Mouse (Mus musculus): ENCODE measurements around the gene Cdk5rap1. TPM values are rescaled to one million over a fixed set of nuclear protein-coding genes. Genes with fewer than 3 reads are reported as not detected.

Cdk5rap1 gene
- polyA plus RNA-seq, 1 experiment from 2014 or later: 16.6 TPM

DNA sequence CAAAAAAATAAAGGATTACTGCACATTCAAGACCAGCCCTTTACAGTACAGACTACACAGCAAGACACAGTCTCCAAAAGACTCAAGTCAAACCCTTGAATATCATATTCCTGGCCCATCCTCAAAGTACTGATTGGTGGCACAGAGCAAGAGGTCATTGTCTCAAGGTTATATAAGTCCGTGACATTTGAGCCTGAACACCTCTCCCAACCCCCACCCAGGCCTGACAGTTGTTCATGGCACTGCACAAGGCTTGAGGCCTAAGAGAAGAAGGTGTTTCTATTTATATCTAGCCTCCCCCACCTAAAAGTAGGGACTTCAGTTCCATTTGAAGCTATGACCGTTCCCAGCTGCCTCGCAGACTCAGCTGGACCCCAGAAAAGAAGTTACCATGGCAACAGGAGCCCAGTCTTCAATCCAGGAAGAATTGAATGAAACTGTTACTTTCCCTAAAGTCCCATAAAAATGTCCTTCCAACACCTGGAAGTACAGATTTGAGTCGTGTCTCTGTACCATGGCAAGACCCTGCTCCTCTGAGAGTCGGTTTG is 32.7 kb upstream of the Cdk5rap1 start:
- Histone ChIP-seq H3K27me3 (replicated peaks) (peaks cover 53% of the 10 kb centered on the region), H3K9me3 (replicated peaks) (no peaks in the 10 kb centered on the region), H3K4me1 (peaks cover 18% of the 10 kb centered on the region), H3K36me3 (no peaks in the 10 kb centered on the region), H3K4me2 (no peak overlapping the region), H3K9ac (no peak overlapping the region), H3K4me3 (no peak overlapping the region), H3K27ac (no peak overlapping the region)
- 65% methylated on average over 5 of the region's 5 CpGs for WGBS (ENCODE audit: insufficient replicate concordance)
- ATAC-seq: no peak

DNA sequence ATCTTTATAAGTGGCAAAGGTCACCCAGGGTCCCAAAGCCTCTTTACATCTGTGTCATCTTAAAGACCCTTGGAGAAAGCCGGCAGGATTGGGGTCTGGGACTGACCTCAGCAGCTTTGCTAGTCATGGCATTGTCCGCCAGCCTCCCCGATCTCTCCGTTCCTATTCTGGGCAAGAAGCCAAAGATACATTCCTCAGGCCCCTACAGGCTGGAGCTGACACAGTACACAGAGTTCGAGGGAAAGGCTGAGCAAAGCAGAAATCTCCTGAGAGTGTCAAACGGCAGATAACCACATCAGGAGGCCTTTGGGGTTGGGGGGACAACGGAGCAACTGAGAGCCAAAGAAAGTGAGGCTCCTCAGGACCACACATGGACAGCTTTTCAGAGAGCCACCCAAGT is 30.0 kb upstream of the Cdk5rap1 start:
- Histone ChIP-seq H3K9ac (no peak overlapping the region), H3K4me3 (no peak overlapping the region)

DNA sequence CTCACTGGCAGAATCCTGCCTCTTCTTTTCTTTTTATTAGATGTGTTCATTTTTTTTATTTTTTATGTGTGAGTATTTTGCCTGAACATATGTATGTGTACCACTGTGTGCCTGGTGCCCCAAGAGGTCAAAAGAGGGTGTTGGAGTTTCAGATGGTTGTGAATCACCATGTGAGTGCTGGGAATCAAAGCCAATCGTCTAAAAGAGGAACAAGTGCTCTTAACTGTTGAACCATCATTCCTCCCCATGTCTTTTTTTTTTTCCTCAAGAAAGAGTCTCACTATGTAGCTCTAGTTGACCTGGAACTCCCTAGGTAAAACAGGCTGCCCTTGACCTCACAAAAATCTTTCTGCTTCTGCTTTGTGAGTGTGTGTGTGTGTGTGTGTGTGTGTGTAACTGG is 29.2 kb upstream of the Cdk5rap1 start:
- peaks cover 23% of the 10 kb centered on the region for H3K27me3 ChIP-seq (replicated peaks)
- H3K36me3 ChIP-seq: no peaks in the 10 kb centered on the region
- no peak for ATAC-seq
- H3K9ac ChIP-seq: no peak overlapping the region
- no peak overlapping the region for H3K4me3 ChIP-seq
- no peaks in the 10 kb centered on the region for H3K9me3 ChIP-seq (replicated peaks)
- H3K4me1 ChIP-seq: peaks cover 4% of the 10 kb centered on the region; the same call in 1 of the 2 replicates
- 7% methylated on average over 1 of the region's 1 CpGs for WGBS (ENCODE audit: insufficient replicate concordance)
- H3K4me2 ChIP-seq: no peak overlapping the region
- no peak overlapping the region for H3K27ac ChIP-seq

More for the DNA sequence above, 30.0 kb upstream of the Cdk5rap1 start:
- 48% methylated on average over 7 of the region's 7 CpGs for WGBS (ENCODE audit: insufficient replicate concordance)
- no peak overlapping the region for H3K27ac ChIP-seq
- peaks cover 12% of the 10 kb centered on the region for H3K4me1 ChIP-seq
- peaks cover 31% of the 10 kb centered on the region for H3K27me3 ChIP-seq (replicated peaks)
- no peaks in the 10 kb centered on the region for H3K9me3 ChIP-seq (replicated peaks)
- H3K4me2 ChIP-seq: no peak overlapping the region
- ATAC-seq: 0 out of 2 replicates have a peak, but pooled peaks have one; percentile 36
- no peaks in the 10 kb centered on the region for H3K36me3 ChIP-seq

DNA sequence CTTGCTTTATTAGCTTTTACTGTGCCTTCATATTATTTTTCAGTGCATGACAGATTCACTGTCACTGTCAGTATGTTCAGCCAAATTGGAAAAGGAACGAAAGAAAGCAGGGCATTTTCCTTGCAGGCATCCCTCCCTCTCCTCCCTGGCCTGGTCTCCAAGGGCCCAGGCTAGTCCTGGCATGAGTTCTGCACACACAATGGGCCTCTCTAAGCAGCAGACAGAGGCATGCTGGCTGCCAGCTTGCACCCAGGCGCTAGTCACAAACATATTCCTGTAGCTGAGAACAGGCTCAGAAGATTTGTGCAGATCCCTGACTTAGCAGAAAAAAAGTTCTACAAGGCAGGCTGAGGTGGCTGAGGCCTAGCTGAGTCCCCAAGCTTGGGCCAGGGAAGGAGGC is 26.5 kb upstream of the Cdk5rap1 start:
- no peak for ATAC-seq
- Histone ChIP-seq H3K4me2 (no peak overlapping the region), H3K36me3 (no peaks in the 10 kb centered on the region), H3K27me3 (replicated peaks) (0 out of 2 replicates have a peak, but pooled peaks cover 6% of the 10 kb centered on the region), H3K4me1 (0 out of 2 replicates have a peak, but pooled peaks cover 3% of the 10 kb centered on the region), H3K27ac (no peak overlapping the region), H3K9ac (no peak overlapping the region), H3K9me3 (replicated peaks) (no peaks in the 10 kb centered on the region), H3K4me3 (no peak overlapping the region)
- 76% methylated on average over 2 of the region's 2 CpGs for WGBS (ENCODE audit: insufficient replicate concordance)

DNA sequence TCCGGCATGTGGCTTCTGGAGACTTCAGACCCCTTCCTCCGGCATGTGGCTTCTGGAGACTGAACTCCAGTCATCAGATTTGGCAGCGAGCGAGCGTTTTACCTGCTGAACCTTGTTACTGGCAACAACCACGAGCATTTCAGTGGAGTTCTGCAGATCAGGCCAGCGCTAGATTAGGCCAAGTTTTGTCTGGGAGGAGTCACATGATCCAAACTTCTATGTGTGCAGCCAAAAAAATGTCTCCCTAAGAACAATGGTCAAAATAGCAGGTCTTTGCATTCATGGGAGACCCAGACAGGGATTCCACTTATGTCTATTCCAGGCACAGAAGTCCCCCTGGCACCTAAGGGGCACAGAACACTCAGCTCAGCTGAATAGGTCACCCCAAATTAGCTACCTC is 25.5 kb upstream of the Cdk5rap1 start:
- Histone ChIP-seq H3K27ac (no peak overlapping the region), H3K4me3 (no peak overlapping the region), H3K27me3 (replicated peaks) (no peaks in the 10 kb centered on the region), H3K9me3 (replicated peaks) (no peaks in the 10 kb centered on the region), H3K9ac (no peak overlapping the region), H3K36me3 (no peaks in the 10 kb centered on the region), H3K4me2 (no peak overlapping the region), H3K4me1 (no peaks in the 10 kb centered on the region)
- WGBS (ENCODE audit: insufficient replicate concordance): 62% methylated on average over 7 of the region's 7 CpGs
- ATAC-seq: no peak

DNA sequence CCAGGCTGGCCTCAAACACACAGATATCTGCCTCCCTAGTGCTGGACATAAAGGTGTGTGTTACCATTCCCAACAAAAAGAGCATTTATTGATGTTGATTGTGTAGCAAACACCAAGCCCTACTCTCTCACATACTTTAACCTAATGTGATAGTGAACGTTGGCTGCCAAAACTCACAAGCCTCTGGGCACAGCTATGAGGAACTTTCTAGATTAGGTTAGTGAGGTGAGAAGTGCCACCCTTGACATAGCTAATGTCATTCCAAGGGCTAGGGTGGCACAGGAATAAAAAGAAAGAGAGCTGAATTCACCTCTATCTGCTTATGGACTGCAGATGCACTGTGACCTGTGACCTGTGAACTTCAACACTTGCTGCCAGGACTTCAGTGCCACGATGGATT is 23.7 kb upstream of the Cdk5rap1 start:
- Histone ChIP-seq H3K9me3 (replicated peaks) (no peaks in the 10 kb centered on the region), H3K27ac (no peak overlapping the region), H3K4me2 (no peak overlapping the region), H3K27me3 (replicated peaks) (no peaks in the 10 kb centered on the region), H3K4me3 (no peak overlapping the region), H3K36me3 (no peaks in the 10 kb centered on the region), H3K9ac (no peak overlapping the region), H3K4me1 (no peaks in the 10 kb centered on the region)
- WGBS (ENCODE audit: insufficient replicate concordance): 58% methylated on average over 2 of the region's 2 CpGs
- no peak for ATAC-seq

DNA sequence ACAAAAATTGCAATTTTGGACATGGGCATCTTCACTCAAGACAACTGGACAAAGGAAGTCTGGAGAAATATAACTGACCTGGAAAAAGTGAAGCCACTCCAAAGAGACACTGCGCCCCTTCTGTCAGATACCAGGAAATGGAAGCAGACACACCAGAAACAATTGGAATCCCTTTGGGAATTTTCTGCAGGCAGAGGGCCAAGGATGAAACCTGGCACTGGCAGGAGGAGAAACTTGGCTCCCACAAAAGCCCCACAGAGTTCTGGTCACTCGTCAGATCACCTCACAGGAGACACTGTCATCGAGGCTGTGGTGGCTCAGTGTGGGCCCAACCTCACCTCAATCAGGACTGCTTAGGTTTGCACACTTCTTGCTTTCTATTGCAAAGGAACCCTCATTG is 21.8 kb upstream of the Cdk5rap1 start:
- WGBS (ENCODE audit: insufficient replicate concordance): 68% methylated on average over 3 of the region's 3 CpGs
- H3K4me2 ChIP-seq: no peak overlapping the region
- no peak overlapping the region for H3K4me3 ChIP-seq
- no peak overlapping the region for H3K9ac ChIP-seq
- ATAC-seq: no peak
- H3K36me3 ChIP-seq: no peaks in the 10 kb centered on the region
- no peaks in the 10 kb centered on the region for H3K27me3 ChIP-seq (replicated peaks)
- no peak overlapping the region for H3K27ac ChIP-seq
- no peaks in the 10 kb centered on the region for H3K9me3 ChIP-seq (replicated peaks)
- H3K4me1 ChIP-seq: peaks cover 13% of the 10 kb centered on the region

DNA sequence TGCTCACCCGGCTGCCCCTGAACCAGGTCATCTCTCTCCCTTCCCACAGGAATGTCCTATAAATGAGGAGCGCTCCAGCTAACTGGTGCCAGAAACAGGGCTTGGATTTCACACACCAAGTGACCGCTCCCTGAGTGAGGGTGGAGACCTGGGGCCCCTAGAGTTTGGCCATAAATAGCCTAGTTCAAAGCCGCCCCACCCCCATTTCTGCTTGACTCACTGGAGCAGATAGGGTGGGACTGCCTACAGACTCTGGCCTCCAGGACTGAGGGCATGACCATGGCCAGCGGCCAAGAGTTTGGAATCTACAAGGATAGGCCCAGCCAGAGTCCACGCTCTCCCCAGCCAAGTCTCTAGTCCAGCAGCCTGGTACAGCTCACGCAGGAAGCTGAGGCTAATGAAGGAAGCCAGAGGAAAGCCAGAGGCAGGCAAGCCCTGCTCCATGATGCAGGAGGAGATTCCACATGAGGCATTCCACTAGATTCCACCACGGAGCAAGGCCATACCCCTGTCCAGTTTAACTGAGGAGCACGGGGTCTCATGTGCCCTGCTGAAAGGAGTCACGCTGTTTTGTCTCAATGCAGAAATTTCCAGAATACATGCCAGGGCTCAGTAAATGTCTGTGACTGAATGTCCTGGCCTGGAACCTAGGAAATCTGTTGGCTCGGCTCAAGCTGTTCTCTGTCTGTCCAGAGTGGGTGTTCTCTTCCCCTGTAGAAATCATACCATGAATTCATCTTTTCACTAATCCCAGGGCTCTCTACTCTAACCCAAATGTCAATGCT is 17.6 kb upstream of the Cdk5rap1 start:
- Histone ChIP-seq H3K9me3 (replicated peaks) (no peaks in the 10 kb centered on the region), H3K27ac (peak overlapping the region; percentile 25; the same call in 1 of the 2 replicates), H3K4me1 (peaks cover 15% of the 10 kb centered on the region), H3K27me3 (replicated peaks) (no peaks in the 10 kb centered on the region), H3K9ac (no peak overlapping the region), H3K4me2 (no peak overlapping the region), H3K36me3 (no peaks in the 10 kb centered on the region), H3K4me3 (no peak overlapping the region)
- ATAC-seq: peak; percentile 65; the same call in 1 of the 2 replicates
- 64% methylated on average over 11 of the region's 11 CpGs for WGBS (ENCODE audit: insufficient replicate concordance)

DNA sequence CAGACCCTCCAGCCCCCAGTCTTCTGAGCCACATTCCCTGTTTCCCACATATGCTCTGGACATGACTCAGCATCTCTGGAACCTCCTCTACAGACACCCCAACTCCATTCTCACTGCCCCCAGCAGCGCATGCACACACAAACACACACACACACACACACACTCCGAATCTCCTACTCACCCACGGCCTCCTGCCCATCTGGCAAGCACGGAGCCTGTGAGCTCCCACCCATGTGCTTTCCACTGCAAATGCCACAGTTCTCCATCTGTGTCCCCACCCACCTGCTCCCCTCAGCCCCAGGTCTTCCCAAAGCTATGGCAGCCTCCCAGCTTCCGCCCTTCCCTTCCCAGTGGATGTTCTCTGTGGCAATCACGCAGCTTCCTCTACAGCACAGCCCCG is 6.3 kb upstream of the Cdk5rap1 start:
- H3K9me3 ChIP-seq (replicated peaks): no peaks in the 10 kb centered on the region
- H3K4me2 ChIP-seq: no peak overlapping the region
- no peaks in the 10 kb centered on the region for H3K36me3 ChIP-seq
- H3K4me1 ChIP-seq: no peaks in the 10 kb centered on the region
- ATAC-seq: no peak
- 80% methylated on average over 7 of the region's 7 CpGs for WGBS (ENCODE audit: insufficient replicate concordance)
- no peak overlapping the region for H3K27ac ChIP-seq
- H3K9ac ChIP-seq: no peak overlapping the region
- no peaks in the 10 kb centered on the region for H3K27me3 ChIP-seq (replicated peaks)
- no peak overlapping the region for H3K4me3 ChIP-seq

DNA sequence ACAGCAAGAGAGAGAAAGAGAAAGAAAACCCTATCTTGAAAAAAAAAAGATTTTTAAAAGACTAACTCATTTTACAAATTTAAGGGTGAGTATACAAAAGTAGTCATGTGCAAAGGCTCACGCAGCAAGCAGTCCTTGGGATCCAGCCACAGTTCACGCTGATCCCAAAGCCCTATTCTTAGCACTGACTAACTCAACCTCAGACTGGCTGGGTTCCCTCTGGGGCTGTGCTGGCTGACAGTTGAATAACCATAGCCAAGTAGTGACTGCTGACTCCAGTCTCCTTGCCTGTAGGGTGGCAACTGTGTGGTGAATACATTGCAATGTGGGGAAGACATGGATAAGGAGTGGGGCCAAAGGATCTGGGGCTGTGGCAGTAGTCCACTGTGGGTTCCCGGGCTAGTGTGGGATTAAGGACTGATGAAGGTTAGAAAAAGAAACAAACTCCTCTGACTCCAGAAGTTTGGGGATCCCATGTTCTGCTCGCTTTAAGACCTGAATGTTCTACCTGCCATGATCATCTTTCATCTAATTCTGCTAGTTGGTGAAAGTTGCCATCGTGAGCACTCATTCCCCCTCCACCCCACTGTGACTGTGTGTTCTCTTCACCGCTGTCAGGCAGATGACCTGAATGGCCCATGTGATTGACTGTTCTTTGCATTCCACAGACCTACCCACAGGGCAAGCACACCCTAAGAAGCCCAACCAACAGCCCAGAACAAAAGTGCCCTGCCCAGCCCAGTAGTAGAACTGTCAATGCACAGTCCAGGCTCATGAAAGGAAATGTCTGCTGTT is 2.2 kb upstream of the Cdk5rap1 start:
- Histone ChIP-seq H3K4me3 (no peak overlapping the region), H3K4me1 (peaks cover 10% of the 10 kb centered on the region), H3K36me3 (peaks cover 7% of the 10 kb centered on the region; the same call in 1 of the 2 replicates), H3K9me3 (replicated peaks) (no peaks in the 10 kb centered on the region), H3K9ac (no peak overlapping the region), H3K27ac (no peak overlapping the region), H3K4me2 (no peak overlapping the region), H3K27me3 (replicated peaks) (no peaks in the 10 kb centered on the region)
- WGBS (ENCODE audit: insufficient replicate concordance): 74% methylated on average over 6 of the region's 6 CpGs
- ATAC-seq: no peak

DNA sequence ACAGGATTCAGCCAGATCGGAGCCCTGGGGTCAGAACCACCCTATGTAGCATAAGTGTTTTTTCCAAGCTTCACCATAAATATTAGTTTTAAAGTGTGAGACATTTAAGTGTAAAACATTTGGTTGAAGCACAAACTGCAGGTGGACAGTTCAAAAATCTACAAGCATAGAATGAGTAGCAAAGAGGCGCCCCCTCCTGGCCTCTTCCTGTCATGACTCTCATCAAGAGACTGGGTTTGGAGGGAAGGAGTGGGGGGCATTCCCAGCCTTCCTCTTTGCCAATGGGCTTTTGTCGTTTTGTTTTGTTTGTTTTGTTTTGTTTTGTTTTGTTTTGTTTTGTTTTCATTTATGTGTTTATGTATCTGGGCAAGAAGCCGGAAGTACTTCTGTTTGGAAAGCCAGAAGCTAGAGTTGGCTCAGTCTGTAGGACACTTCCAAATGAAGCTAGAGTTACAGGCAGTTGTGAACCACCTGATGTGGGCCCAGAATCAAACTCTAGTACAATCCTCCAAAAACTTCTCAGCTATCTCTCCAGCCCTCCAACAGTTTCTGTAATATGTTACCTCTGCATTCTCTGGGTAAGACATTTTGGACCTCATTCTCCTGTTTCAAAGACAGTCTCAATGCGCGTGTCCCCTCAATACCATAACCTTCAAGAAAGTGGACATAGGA is 1.3 kb upstream of the Cdk5rap1 start:
- H3K4me1 ChIP-seq: peaks cover 10% of the 10 kb centered on the region
- H3K4me2 ChIP-seq: no peak overlapping the region
- H3K9me3 ChIP-seq (replicated peaks): no peaks in the 10 kb centered on the region
- H3K4me3 ChIP-seq: no peak overlapping the region
- no peak overlapping the region for H3K9ac ChIP-seq
- no peaks in the 10 kb centered on the region for H3K27me3 ChIP-seq (replicated peaks)
- 0 out of 2 replicates have a peak overlapping the region, but pooled peaks have one; percentile 86 for H3K27ac ChIP-seq
- 52% methylated on average over 6 of the region's 6 CpGs for WGBS (ENCODE audit: insufficient replicate concordance)
- ATAC-seq: no peak
- peaks cover 16% of the 10 kb centered on the region; the same call in 1 of the 2 replicates for H3K36me3 ChIP-seq

Measured in liver, embryonic 12.5 days (tissue).